Mouse (Mus musculus) C2C12 (cell line): ENCODE results near the gene Gripap1. TPM values are rescaled to one million over a fixed set of nuclear protein-coding genes. Genes with fewer than 3 reads are reported as not detected.
"Not testable (repeated sequence)": the region's sequence is repeated elsewhere in the genome, so short reads cannot be mapped to it uniquely, and the experiment has no call there.

Experiments used
- H3K27me3 ChIP-seq: one replicate; pipeline ENCODE4 v1.6.1; 2011; ENCODE audit not compliant: control insufficient read depth, insufficient read depth, insufficient read length
- H3K36me3 ChIP-seq: one replicate; pipeline ENCODE4 v1.6.1; 2011; ENCODE audit not compliant: control insufficient read depth, insufficient read depth
- H3K4me3 ChIP-seq: one replicate; pipeline ENCODE4 v1.5.1; 2011; ENCODE audit warnings: mild to moderate bottlenecking, control low read depth; ENCODE audit not compliant: poor library complexity, insufficient read depth, severe bottlenecking
- H3K79me2 ChIP-seq: one replicate; pipeline ENCODE4 v1.6.1; 2011; ENCODE audit not compliant: control insufficient read depth, insufficient read depth
- H3K79me3 ChIP-seq: one replicate; pipeline ENCODE4 v1.6.1; 2011; ENCODE audit warnings: low read depth, control low read depth
- H3ac ChIP-seq: one replicate; pipeline ENCODE3; 2011; ENCODE audit warnings: low read depth; ENCODE audit not compliant: control insufficient read depth, insufficient read length
- CEBPB ChIP-seq: IDR thresholded peaks from one replicate; pipeline ENCODE4 v1.6.1; 2011; ENCODE audit warnings: low read depth, mild to moderate bottlenecking, control low read depth, moderate library complexity
- CTCF ChIP-seq: IDR thresholded peaks from one replicate; pipeline ENCODE4 v1.5.1; 2011; ENCODE audit not compliant: control insufficient read depth, insufficient read depth, insufficient read length
- FOSL1 ChIP-seq: IDR thresholded peaks from one replicate; pipeline ENCODE4 v1.8.0; 2011; ENCODE audit warnings: mild to moderate bottlenecking, low read length; ENCODE audit not compliant: poor library complexity, insufficient read depth, severe bottlenecking
- MAX ChIP-seq: IDR thresholded peaks from one replicate; pipeline ENCODE4 v1.6.1; 2011; ENCODE audit warnings: mild to moderate bottlenecking, control low read depth
- MYOD1 ChIP-seq: IDR thresholded peaks from one replicate; pipeline ENCODE4 v1.6.1; 2011; ENCODE audit warnings: low read depth; ENCODE audit not compliant: control insufficient read depth, insufficient read length
- MYOG ChIP-seq: IDR thresholded peaks from one replicate; pipeline ENCODE4 v1.6.1; 2011; ENCODE audit not compliant: control insufficient read depth, insufficient read length; ENCODE audit errors: extremely low read depth
- USF1 ChIP-seq: IDR thresholded peaks from one replicate; pipeline ENCODE4 v1.6.1; 2011; ENCODE audit warnings: low read depth, mild to moderate bottlenecking, control low read depth, moderate library complexity
- polyA plus RNA-seq: library from polyadenylated mRNA; unstranded; fragments of >200 nt; fragmentation: generic; extraction: Trizol; gene quantifications from one replicate; pipeline ENCODE4 v1.2.1, GENCODE M21; 2012; ENCODE audit warnings: missing spikeins

The Gripap1 gene
- polyA plus RNA-seq, 1 experiment, result 17.9 TPM

- Histone ChIP-seq H3ac (no peak overlapping the region), H3K36me3 (no peaks in the 10 kb centered on the region), H3K4me3 (no peak overlapping the region), H3K79me3 (peaks cover 2% of the 10 kb centered on the region), H3K79me2 (peaks cover 4% of the 10 kb centered on the region), H3K27me3 (no peaks in the 10 kb centered on the region)
- TF ChIP-seq CEBPB (no peak), CTCF (no peak), MYOD1 (no peak), USF1 (no peak), MAX (no peak), MYOG (no peak), FOSL1 (no peak)
Measured at GRCm38 (mm10) chrX:7745429-7745828, 44.1 kb upstream of the Gripap1 start.

DNA sequence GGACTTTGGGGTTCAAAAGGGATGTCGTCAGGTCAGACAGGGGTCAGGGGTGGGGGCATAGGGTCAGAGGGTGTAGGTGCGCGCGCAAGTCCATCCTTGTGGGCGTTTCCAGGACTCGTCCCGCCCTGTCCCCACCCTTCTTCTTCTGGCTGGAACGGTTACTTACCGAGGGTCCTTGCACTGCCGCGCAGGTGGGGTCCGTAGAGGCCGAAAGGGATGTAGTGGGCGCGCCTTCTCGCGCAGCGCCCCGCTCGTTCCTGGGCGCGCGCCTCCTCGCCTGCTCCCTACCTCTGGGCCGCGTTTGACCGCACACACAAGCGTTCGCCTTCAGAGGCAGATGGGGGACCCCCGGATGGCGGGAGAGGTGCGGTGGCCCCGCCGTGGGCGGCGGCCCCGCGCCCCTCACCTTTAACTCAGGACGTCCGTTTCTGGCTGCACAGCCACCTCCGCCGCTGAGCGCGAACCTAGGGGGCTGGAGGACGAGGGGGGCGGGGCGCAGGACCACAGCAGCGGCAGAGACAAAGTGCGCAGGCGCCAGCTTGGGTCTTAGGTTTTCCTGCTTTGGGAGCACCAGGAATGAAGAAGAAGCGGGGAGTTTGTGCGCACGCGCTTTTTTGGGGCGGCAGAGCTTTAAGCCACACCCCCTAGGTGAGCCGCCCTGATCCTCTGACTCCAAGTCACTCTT, 39.0 kb upstream of the Gripap1 start, which contains the start of gene Ccdc120:
Ccdc120 (minus strand) TSS at position 474 of the 685 bp plus-strand sequence.
- H3K4me3 ChIP-seq, result peak within 1 kb of the TSS; percentile 49

GRCm38 (mm10) chrX:7753627-7754026, 35.9 kb upstream of the Gripap1 start:
- H3K27me3 ChIP-seq, H3K4me3 ChIP-seq, H3K79me2 ChIP-seq, H3K36me3 ChIP-seq, H3K79me3 ChIP-seq, H3ac ChIP-seq: not testable (repeated sequence)

More for the DNA sequence above, 39.0 kb upstream of the Gripap1 start, which contains the start of gene Ccdc120:
- no peaks in the 10 kb centered on the region for H3K36me3 ChIP-seq
- TF ChIP-seq MAX (no peak), CEBPB (no peak), MYOG (no peak), MYOD1 (no peak), USF1 (no peak), CTCF (no peak), FOSL1 (no peak)
- H3ac ChIP-seq, result peak within 1 kb of the TSS; percentile 77
- H3K27me3 ChIP-seq, result no peaks in the 10 kb centered on the region
- peaks cover 2% of the 10 kb centered on the region for H3K79me3 ChIP-seq
- peaks cover 4% of the 10 kb centered on the region for H3K79me2 ChIP-seq

DNA sequence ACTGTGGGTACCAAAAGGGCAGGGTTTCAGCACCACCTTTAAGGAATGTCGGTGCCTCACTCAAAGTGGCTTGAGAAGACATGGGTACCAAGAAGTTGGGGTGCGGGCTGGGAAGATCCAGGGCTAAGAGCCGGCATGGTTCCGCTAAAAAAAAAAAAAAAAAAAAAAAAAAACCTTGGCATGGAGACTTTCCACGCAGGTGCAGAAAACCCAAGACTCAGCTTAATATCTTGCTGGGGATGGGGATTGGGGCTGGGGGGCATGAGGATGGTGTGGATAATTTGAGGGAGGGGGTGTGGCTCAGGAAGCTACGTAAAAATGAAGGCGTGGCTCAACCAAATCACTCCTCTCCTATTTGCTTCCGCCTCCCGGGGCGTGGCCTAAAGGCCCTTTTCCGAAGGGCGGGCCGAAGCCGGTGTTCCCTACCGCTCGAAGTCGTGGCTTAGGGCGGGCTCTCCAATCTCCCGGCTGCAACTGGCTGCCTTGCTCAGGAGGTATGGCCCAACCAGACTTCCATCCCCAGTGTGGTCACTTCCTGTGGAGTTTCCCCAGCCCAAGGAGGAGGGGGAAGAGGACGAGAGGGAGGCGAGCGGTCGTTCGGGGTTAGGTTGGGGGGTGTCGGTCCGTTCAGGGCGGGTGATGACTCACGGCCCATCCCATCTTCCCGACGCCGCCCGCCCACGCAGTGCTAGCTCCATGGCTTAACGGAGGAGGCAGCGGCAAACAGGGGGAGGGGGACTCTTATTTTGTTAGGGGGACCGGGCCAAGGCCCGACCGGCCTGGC, 27.2 kb upstream of the Gripap1 start, which contains the start of gene Tfe3:
Tfe3 (plus strand) TSS at position 424 of the 784 bp plus-strand sequence.
- H3K36me3 ChIP-seq, result peaks cover 11% of the 10 kb centered on the region
- H3K79me2 ChIP-seq, result peaks cover 42% of the 10 kb centered on the region
- H3K4me3 ChIP-seq, result peak within 1 kb of the TSS; percentile 66
- H3ac ChIP-seq, result peak within 1 kb of the TSS; percentile 97
- TF ChIP-seq CEBPB, result no peak
- TF ChIP-seq USF1, result no peak
- TF ChIP-seq MYOD1, result no peak
- TF ChIP-seq MYOG, result no peak
- TF ChIP-seq CTCF, result no peak
- TF ChIP-seq FOSL1, result no peak
- TF ChIP-seq MAX, result no peak
- H3K27me3 ChIP-seq, result no peaks in the 10 kb centered on the region
- peaks cover 21% of the 10 kb centered on the region for H3K79me3 ChIP-seq

- H3K79me3 ChIP-seq, result peaks cover 21% of the 10 kb centered on the region
- H3K79me2 ChIP-seq, result peaks cover 42% of the 10 kb centered on the region
- H3ac ChIP-seq, result peak overlapping the region; percentile 97
- TF ChIP-seq USF1 (no peak), MYOD1 (no peak), CTCF (no peak), MAX (no peak), FOSL1 (no peak), CEBPB (no peak), MYOG (no peak)
- peaks cover 17% of the 10 kb centered on the region for H3K36me3 ChIP-seq
- peak overlapping the region; percentile 66 for H3K4me3 ChIP-seq
- H3K27me3 ChIP-seq, result no peaks in the 10 kb centered on the region
Measured at GRCm38 (mm10) chrX:7762921-7763197, 26.7 kb upstream of the Gripap1 start.
